Mouse (Mus musculus) 3134 (cell line): ENCODE measurements around the gene Kremen2.

Experiments
- DNase-seq: peaks from one replicate; pipeline ENCODE4 v3.0.0-alpha.2; 2011; ENCODE audit warnings: low spot score; ENCODE audit not compliant: insufficient read length; ENCODE audit errors: extremely low read depth

Kremen2 gene

DNA sequence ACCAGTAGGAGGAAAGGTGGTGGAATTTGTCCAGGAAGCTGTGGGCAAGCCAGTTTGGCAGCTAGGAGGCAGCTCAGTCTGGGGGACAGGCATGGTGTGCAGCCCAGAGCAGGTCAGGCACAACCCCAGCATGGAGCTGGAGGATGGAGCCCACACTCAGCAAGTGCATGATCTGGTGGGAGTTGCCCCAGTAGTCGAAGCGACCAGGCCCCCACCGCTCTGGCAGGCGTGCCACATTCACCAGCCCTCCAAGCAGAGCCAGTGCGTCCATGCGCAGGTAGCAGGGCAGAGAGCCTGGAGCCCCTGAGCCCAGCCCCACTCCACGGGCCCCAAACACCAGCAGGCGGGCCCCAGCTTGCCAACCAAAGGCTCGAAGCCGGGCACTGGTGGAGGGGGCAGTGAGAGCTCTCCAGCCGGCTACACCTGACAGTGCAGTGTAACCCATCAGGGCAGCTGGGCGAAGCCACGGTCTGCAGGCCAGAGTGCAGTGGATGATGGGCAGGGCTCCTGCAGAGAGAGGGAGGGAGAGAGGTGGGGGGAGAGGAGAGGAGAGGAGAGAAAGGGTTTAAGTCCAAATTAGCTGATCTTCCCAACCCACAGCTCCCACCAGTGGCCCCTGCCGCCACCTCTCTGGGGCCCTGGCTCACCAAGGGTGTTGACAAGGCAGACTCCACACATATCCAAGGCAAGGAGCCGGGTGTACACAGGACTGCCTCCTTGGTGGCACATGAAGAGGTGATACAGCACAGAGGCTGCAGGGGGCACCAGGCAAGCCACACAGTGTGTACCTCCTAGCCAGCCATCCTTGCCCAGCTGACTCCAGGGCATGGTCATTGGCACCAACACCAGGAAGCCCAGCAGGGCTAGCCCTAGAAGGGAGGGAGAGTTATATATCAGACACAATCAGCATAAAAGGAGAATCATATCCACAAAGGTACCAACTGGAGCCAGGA, 7.9 kb downstream of the Kremen2 start:
- no peak for DNase-seq

GRCm38 (mm10) chr17:23734341-23734740, 11.3 kb downstream of the Kremen2 start:
- DNase-seq, result no peak

- no peak for DNase-seq
Observed at GRCm38 (mm10) chr17:23730441-23730840, 15.2 kb downstream of the Kremen2 start.

GRCm38 (mm10) chr17:23726758-23727142, 18.9 kb downstream of the Kremen2 start:
- DNase-seq, result peak; percentile 93

DNA sequence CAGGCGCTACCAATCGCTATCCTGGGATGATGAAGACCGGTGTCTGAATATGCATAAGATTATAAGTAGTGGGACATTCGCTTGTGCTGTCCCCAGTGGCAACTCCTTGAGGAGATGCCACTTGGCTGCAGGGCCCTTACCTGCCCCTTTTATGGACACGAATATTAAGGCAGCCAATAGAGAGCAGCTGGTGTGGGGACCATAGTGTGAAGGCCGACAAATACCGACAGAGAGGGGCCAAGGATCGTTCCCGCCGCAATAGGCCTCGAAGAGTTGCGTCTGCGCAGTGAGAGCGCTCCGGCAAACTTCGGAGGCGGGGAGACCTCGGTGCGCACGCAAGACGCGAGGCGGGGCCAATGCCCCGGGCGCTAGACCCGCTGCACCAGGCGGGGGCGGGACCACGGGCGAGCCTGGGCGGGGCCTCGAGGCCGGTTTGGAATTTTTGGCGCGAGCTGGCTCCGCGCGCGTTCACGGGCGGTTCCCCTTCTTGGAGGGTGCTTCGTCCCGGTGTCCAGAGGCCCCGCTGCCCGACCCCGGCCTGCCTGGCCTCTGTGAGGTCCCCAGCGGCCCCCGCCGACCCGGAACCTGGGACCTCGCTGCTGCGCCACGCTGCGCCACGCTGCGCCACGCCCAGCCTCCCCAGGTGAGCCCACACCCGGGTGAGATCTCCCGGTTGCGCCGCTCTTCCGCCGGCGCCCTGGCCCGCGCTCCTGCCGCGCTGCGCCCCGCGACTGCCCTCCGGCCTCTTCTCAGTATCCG, 19.5 kb downstream of the Kremen2 start, which contains the start of gene Pkmyt1:
Gene Pkmyt1 (plus strand): TSS at position 338 of the 759 bp plus-strand sequence.
- peak; percentile 95 for DNase-seq

GRCm38 (mm10) chr17:23725477-23725876, 20.2 kb downstream of the Kremen2 start:
- no peak for DNase-seq

GRCm38 (mm10) chr17:23722376-23723125, 23.1 kb downstream of the Kremen2 start, which contains the start of gene 1520401A03Rik:
Gene 1520401A03Rik (minus strand): TSS chr17:23722783.
- DNase-seq, result no peak

DNA sequence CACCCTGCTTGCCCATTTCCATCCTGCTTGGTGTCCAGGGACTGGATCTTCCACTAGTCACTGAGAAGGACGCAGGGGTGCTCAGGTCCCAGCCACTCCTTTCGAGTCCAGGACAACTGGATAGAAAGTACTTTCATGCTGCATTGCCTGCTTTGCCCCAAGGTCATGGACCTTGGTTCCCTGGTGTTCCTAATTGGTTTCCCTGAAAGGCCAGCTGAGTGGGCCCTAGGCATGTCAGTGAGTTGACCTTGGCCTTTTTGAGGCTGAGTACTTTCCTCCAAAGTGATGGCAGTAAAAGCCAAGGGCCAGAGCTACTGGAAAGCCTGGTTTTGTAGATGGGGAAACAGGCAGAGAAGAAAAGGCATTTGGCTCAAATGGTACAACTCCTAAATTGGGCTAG, 23.7 kb downstream of the Kremen2 start:
- no peak for DNase-seq

DNA sequence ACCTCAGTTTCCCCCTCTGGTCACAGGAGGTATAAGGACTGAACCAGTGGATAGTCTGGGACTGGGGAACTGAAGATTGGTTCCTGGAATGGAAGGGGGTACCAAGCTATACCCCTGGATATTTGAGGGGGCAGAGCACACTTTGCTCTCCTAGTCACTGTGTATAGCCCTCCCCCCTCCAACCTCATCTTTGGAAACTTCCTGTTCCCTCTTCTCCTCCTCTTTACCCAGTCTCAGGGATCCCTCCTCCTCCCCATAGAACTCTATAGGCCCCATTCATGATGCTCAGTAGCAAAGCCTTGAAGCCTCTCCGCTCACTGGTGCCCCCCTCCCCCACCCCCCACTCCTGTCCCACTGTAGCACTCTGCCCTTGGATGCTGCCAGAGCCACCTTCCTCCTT, 26.2 kb downstream of the Kremen2 start:
- DNase-seq, result no peak

GRCm38 (mm10) chr17:23717003-23717402, 28.6 kb downstream of the Kremen2 start:
- no peak for DNase-seq

- DNase-seq, result peak; percentile 42
Observed at GRCm38 (mm10) chr17:23706212-23706611, 39.4 kb downstream of the Kremen2 start.

- DNase-seq, result no peak
Observed at GRCm38 (mm10) chr17:23705525-23706104, 40.0 kb downstream of the Kremen2 start.

DNA sequence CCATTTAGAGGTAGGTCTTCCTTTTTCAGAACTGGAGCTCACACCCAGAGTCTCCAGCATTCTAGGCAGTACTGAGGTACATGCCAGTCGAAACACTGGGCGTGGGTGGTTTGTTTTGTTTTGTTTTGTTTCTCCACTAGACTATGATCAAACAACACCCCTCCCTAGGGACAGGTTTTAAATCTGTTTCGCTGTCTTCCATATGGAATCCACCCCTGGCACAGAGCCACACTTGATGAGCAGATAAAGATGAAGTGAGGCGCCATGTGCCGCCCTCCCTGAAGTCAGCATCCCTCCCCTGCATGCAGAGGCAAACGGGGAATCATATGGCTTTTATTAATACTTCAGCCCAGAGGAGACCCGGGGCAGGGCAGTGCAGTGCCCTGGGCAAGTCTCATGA, 40.9 kb downstream of the Kremen2 start:
- DNase-seq, result no peak

DNA sequence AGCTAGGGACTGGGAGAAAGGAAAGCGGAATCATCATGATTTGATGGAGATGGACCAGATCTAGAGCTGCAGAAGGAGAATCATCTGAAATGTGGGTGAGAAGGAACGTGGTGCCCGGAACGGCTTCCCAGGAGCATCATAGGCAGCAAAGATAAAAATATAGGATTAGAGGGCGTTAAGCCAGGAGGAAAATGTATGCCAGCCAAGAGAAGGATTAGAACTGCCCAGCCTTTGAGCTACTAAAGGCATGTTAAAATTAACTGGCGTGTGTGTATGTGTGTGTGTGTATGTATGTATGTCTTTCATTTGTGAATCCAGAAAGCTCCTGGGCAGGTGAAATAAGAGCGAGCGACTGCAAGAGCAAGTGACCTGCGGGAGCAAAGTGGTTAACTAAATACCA, 42.3 kb downstream of the Kremen2 start:
- DNase-seq, result no peak

GRCm38 (mm10) chr17:23700079-23700478, 45.6 kb downstream of the Kremen2 start:
- peak; percentile 92 for DNase-seq

DNA sequence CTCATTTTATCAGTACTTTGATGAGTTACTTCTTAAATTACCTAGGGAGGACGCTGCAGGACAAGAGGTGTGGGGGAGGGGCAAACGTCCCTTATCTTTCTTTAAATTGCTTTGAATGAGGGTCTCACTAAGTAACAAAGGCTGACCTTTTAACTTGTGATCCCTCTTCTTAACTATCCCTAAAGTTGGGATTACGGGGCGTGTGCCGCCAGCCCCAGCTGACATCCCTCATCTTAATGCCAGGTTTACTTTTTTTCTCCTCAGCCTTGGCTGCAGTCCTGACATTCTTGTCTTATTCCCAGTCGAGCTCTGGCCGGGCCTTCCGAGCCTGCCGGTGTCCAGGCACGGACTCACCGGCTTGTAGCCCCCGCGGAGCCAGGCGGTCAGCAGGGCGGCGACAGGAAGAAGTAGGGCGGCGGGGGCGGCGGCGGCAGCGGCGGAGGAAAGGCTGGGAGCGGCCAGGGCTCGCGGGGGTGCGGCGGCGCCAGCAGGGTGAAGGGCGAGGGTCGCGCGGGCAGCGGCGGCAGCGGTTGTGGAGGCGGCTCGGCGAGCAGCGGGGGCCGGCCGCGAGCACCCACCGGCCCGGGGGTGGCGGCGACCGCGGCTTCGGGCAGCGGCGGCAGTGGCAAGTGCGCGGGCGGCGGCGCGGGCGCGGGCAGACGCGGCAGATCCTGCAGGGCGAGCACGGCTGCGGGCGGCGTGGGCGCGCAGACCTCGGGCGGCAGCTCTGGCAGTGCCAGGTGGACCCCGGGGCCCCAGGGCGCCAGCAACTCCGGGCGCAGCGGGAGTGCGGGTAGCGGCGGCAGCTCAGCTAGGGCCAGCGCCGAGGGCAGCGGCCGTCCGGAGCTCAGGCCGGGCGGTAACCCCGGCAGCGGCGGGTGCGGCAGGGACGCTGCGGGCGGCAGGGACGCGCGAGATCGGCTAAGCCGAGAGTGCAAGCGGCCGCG, 46.2 kb downstream of the Kremen2 start:
- peak; percentile 55 for DNase-seq

GRCm38 (mm10) chr17:23695801-23696200, 49.8 kb downstream of the Kremen2 start:
- DNase-seq, result no peak

DNA sequence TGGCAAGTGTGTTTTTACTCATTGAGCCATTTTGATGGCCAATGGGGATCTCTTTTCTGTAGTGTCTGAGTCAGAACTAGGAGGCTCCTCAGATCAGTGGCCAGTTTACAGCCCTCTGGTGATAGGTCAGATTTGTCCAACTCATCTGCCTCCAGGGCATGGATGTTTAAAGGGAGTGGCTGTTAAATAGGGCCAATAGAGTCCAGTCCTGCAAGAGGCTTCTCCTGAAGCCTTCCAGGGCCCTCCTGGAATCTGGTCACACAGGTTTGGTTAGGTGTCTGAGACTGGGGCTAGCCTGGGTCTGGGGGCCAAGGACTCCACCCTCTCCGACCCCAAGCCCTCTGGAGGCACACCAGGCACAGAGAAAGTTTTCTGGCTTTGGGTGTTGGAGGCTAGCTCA, 51.1 kb downstream of the Kremen2 start:
- DNase-seq, result peak; percentile 72
